Mouse (Mus musculus) lung, postnatal 14 days (tissue): ENCODE data around the gene Lysmd1.

Experiments used
- DNase-seq: peaks from one replicate; pipeline ENCODE4 v3.0.0; 2021

Lysmd1 gene

DNA sequence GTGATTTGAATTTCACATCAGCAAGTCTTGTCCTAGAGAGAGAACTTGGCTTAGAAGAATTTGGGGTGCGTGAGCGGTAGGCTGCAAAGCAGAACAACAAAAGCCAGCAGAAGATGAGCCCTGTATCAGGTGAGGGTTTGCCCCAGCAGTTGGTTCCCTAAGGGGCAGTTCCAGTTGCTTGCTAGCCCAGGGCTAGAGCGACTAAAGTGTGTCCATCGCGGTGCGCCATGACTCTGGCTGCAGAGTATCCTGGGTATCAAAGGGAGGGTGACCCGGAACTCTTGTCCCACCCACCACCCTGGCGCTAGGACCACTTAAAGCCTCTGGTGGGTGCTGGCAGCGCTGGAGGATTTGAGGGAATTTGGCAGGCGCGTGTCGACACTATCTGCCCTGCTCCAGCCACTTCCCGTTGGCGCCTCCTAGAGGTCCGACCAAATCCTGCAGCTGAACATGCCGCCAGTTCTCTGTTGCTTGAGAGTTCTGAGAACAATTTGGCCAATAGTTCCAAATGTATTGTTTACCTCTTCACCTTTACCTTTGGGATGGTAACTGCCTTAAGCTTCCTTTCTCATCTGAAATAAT is 40.2 kb downstream of the Lysmd1 start:
- DNase-seq: peak; percentile 93

DNA sequence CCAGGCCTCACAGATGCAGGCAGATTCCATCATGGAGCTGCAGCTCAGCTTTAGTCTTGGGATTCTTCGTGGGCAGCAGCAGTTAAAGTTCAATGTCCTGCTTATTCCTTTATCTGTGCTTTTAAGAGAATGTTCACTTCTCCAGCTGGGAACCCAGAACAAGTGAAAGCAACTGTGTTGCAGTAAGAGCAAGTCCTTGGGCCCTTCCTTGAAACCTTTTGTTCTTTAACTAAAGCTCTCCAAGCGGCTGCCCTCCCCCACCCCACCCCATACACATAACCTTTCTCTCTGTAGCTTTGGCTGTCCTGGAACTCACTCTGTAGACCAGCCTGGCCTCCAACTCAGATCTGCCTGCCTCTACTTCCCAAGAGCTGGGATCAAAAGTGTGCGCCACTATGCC is 42.6 kb downstream of the Lysmd1 start:
- no peak for DNase-seq

DNA sequence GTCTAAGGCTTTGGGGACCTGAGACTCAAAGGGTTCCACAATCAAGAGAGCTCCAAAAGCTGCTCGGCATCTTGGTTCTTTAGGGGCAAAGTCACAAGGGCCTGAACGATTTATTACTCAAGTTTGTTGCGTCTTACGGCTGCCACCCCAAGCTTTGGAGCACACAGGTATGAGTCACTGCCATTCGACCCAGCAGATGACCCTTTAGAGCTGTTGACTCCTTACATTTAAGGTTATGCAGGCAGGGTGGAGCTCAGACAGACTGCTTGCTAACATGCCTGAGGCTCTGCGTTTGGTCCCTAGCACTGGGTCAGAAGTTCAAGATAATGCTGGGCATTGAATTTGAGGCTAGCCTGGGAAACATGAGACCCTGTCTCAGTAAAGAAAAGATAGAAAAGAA is 43.7 kb downstream of the Lysmd1 start:
- DNase-seq: no peak

DNA sequence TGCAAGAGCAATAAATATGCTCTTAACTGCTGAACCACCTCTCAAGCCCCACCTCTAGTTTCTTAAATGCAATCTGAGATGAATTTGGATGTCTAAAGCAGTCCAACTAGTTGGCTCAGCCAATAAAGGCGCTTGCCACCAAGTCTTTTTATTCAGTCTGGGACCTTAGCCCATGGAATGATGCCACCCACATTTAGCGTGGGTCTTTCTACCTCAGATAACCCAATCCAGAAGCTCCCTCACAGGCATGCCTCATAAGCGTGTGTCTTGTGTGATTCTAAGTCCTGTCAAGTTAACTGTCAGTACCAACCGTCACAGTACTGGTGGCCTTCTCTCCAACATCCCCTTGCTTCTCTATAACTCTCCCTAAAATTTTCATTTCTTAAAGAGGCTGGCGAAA is 45.1 kb downstream of the Lysmd1 start:
- no peak for DNase-seq

DNA sequence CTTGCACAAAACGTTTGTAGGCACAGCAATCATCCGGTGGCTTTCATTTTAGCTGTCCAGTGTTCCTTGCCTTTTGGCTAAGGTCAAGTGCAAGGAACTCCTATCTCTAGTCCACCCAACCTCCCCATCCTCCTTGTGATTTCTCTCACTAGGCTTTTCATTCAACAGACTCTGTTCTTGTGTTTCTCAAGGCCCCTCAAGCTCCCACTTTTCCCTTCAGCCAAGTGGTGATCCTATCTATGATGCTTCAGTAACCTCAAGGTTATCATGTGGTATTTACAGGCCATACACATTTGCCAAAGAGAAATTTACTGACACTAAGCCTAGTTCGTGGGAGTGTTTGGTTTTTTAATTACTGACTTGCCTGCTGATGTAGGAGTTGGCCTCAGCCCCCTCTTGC is 46.0 kb downstream of the Lysmd1 start:
- no peak for DNase-seq

DNA sequence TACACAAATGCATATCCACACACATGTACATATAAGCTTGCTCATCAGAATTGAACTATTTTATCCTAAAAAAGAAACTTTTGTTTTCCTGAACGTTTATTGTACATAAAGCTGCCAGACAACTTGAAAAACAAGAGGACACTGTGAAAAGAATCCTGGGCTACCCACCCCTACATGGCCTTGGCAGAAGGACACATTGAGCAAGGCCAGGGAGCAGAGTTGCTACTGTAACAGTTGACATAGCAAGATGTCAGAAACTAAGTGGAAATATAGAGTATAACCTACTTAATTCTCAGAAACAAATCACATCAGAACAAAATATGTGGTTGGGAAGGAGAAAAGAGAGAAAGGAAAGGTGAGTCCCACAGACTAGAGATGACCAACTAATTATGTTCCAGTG is 48.0 kb downstream of the Lysmd1 start:
- DNase-seq: no peak

DNA sequence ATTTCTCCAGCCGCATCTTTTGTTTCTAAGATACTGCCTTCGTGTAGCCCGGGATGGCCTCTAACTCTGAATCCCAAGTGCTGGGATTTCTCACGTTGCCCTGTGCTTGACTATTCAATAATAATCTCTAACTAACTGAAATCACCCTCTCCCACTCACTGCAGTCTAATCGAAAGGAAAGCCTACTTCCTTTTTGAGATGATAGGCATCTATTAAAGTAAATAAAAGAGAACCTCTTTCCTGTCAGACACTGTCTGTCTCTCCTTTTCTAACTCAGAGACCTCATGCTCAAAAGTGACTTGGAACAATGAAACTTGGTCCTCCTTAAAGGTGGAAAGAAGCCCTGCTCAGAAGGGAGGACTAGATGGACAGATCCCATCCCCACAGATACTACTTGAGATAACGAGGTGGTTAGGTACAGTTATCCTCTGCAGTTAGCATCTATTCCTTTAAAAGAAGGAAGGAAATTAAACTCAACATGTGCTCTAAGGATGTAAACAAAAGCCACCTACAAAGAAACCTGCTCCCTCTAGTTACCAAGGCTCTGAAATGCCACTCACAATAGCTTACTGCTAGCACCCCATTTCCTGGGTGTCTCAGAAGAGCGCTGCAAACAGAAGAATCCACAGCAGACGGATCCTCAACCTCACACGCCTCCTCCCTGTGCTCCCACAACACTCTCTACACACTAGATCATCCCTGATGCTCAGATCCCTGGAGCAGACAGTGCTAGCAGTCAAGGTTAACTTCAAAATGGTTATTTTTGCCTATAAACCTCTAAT is 51.1 kb downstream of the Lysmd1 start:
- no peak for DNase-seq

DNA sequence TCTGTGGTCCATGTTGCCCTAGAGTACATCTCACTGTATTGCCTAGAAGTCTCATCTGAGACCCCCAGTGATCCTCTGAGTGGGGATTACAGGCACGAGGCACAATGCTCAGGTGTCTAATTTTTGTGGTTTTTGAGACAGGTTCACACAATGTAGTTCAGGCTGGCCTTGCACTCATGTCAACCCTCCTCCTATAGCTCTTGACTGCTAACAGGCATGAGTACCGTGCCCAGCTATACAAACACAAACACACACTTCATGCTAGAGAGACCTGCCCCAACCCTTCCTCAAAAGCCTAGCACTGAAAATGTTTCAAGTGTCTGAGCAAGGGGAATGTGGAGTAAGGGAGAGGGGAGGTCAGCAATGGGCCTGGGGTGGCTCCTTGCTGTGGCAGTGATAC is 52.2 kb downstream of the Lysmd1 start:
- DNase-seq: no peak

DNA sequence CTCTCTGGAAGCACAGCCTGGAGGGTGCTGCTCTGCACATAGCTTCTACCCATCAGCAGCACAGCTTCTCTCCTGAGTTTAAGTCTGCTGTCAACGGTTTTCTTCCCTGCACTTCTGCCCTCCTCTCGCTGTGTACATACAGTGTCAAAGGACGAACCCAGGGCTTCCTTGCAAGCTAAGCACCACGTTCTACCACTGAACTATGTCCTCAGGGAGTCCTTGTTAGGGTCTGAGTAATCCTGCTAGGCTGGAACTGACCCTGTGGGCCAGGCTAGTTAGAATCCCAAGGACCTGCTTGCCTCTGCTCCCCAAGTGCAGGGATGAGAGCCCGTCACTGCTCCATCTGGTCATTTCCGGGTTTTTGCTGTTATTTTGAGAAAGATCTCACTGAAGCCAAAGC is 53.0 kb downstream of the Lysmd1 start:
- no peak for DNase-seq
